Mouse (Mus musculus): ENCODE measurements around the gene Gm42420.

DNA sequence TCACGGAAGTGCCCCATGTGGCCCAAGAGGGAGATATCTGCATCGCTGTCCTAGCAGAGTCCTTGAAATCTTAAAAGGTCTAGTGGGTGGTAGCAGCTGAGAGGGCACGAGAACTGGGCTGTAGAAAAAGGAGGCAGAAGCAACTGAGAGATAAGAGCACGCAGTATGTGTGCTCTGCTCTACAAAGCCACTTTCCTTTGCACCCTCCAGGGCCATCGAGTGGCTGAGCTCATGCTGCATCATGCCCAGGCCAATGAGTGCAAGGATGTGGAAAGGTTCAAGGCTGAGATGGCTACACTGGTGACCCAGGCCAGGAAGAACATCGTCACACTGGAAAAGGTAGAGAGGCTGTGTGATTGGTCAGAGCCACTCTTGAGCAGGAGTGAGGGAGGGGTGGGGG lies at the start of gene Gm42420:
- TF ChIP-seq CTCF (IDR thresholded peaks at IDR 0.05; ENCODE audit: borderline replicate concordance, insufficient read depth, low read length) (no peak), POLR2A (IDR thresholded peaks at IDR 0.05; ENCODE audit: low read depth, low read length) (no peak)
